Mouse (Mus musculus): ENCODE data around the gene Dennd5b.
"Not testable (repeated sequence)": the region's sequence is repeated elsewhere in the genome, so short reads cannot be mapped to it uniquely, and the experiment has no call there.

Dennd5b gene

DNA sequence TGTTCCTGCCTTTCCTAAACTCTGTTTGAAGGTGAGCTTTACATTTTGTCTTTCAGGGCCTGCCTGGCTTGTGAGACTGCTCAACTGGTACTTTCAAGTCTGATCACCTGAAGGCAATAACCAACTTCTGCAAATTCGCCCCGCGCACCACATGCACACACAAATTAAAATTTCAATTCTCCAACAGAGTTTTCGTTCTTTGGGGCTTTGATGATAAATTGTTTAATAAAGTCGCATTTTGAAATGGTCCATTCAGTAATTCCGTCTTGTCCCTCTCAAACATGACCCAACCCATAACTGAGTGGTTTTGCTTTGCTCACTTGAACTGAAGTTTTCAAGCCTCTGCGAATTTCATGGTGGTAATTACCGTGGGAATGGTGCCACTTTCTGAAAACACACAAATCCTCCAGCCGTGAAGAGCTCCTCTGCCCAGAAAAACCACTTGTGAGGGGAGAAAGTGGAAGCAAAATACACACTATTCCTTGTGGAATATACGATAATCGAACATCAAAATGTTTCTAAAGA lies 154.5 kb downstream of the Dennd5b start:
- peak; percentile 3 for DNase-seq (ENCODE audit: low read depth, low spot score)

DNA sequence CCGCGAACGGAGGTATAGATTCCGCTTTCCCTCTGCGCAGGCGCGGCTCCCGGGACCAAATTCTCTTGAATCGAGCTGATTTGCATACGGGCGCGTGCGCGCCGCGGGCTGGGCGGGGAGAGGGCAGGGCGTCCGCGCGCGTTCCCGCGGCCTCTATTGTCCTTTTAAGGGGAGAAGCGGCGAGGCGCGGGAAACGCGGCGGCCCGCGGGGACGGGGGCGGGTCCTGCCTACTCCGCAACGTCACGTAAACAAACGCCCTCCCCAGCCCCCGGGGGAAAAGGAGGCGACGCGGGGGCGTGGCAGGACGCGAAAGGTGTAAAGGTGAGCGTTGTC lies 155.1 kb downstream of the Dennd5b start, which contains the start of gene Sinhcaf:
Gene Sinhcaf, minus strand, starts transcription at position 59 of the 334 bp plus-strand sequence.
- peak; percentile 92 for DNase-seq (ENCODE audit: low read depth, low spot score)

DNA sequence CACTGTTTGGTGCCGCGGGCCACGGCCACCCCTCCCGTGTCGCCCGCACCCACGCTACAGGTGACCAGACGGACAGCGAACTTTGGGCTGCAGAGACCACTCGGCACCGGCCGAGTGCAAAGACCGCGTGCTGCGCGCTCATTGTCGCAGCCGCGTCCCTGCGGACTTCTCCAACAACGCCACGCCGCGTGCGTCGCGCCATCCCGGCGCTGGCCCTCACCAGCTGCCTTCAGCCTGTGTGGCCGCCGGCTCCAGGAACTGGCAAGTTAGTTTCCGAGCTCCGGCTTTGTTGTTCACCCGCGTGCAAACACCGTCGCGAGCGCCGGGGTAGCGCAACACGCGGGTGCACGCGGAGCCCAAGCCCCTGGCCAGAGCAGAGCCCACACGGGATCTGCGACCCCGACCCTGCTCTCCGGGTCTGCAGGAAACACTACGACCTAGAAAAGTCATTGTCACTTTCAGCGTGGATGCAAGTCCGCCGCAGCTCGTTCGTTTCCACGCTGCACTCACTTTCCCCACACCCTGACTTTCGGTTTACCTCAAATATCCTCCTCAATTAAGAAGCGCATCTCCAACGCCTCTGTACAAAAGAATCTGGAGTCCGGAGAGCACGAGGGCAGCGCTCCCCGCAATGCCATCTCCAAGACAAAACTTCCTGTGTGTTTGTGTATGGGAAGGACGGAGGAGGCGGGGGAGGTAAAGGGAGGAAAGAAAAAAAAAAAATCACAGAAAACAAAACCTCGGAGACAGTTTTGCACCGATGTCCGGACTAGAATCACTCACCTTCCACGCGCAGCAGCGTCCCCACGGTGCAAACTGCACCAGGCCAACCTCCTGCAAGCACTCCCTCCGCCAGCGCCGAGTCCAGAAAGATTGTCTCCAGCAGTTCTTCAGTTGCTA lies 155.7 kb downstream of the Dennd5b start:
- peak; percentile 31 for DNase-seq (ENCODE audit: low read depth, low spot score)

DNA sequence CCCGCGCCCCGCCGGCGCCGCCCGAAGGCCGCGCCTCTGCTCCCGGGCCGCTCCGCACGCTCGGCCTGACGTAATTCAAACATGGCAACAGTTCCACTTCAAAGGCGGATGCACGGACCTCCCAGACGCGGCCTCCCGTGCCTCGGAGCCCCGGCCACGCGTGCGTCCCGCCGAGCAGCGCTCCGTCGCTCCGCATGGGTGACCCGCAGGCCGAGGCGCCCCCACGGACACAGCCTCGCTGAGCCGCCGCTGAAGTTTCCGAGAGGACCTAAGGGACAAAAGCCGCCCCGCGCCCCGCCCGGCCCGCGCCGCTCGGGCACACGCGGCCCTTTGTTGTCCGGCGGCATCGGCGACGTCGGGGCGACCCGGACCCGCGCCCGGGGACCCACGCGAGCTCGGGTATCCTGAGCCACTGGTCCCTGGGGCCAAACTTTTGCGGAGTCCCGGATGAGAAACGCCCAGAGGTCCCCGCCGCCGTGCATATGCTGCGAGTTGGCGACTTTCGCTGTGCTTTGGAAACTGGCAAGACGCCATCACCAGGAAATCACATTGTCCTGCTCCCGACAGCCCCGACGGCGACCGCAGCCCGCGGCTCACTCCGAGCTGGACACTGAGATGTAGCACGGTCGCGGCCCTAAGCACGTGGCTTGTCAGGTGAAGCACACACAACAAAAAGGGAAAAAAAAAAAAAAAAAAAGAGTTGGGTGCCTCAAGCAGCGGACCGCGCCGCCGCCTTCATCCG lies 156.5 kb downstream of the Dennd5b start:
- peak; percentile 28 for DNase-seq (ENCODE audit: low read depth, low spot score)

DNA sequence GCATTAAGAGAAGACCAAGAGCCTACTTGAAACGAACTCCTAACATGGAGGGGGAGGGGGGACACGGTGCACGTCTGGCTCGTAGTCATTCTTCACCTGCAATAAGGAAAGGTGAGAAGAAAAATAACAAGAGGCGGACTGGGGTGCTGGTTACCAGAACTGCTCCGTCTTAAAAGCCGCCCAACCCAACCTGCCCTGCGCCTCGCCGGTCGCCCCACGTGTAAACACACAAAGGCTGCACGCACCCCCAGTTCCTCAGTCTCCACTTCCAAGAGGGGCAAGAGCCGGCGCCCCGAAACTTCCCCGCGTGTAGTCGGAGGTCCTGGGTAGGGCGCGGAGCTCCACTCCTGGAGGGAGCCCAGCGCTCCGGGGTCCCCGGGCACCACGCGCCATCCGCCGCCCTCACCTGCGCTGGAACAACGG lies 157.1 kb downstream of the Dennd5b start:
- no peak for DNase-seq (ENCODE audit: low read depth, low spot score)

DNA sequence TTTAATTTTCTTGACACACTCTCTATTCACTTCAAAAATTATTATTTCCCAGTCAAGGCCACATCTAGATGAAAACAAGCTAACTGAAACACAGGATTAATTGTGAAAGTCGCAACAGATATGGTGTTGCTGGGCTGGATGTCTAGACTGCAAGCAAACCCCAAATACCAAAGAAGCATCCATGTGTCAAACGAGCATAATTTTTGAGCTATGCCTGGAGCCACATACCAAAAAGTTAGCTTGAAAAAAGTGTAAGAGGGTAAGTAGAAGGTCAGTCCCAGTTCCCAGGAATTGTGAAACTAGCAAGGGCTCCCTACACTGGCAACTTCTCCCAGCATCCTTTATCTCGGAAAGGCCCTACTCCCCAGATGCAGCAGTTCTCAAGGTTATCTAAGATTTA lies 157.8 kb downstream of the Dennd5b start:
- DNase-seq (ENCODE audit: low read depth, low spot score), result no peak

DNA sequence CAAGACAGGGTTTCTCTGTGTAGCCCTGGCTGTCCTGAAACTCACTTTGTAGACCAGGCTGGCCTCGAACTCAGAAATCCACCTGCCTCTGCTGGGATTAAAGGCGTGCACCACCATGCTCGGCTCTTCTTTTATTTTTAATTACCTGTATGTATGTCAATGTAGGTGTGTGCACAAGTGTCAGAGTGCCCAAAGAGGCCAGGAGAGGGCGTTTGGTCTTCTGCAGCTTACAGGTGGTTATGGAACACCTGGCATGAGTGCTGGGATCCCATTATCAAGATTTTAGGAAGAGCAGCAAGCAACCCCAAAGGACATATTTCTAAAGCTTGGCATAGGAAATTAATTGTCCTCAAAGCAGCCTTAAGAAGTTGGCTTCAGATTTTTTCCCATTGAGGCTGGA lies 159.1 kb downstream of the Dennd5b start:
- DNase-seq (ENCODE audit: low read depth, low spot score), result no peak

DNA sequence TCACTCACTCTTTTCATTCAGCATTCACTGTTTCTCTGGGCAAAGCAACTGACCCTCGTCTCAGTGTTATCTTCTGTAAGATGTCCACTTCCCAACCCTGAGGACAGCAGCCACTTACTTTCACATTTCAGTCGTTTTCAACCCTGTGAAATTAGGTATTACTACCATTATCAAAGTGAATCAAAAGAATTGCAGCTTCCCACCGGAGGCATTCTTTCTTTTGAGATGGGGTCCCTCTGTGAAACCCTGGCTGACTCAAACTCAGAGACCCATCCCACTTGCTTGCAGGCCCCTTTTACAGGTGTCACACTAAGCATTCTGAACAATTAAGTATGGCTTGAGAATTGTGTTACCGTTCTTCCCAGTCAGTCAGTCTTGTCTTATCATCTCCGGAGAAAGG lies 159.6 kb downstream of the Dennd5b start:
- DNase-seq (ENCODE audit: low read depth, low spot score), result no peak

DNA sequence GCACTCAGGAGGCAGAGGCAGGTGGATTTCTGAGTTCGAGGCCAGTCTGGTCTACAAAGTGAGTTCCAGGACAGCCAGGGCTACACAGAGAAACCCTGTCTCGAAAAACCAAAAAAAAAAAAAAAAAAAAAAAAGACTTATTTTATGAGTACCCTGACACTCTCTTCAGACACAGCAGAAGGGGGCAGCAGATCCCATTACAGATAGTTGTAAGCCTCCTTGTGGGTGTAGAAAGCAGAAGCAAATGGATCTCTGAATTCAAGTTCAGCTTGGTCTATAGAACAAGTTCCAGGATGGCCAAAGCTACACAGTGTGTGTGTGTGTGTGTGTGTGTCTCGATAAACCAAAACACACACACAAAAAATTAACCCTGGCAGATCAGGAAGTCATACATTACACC lies 161.1 kb downstream of the Dennd5b start:
- not testable (repeated sequence) for DNase-seq (ENCODE audit: low read depth, low spot score)
